Mouse (Mus musculus) forebrain, embryonic 16.5 days (tissue): ENCODE results near the gene Fut1. TPM values are rescaled to one million over a fixed set of nuclear protein-coding genes. Genes with fewer than 3 reads are reported as not detected.
A peak's percentile ranks its signal among the peaks of the same experiment; 100 is the strongest.
"Not testable (repeated sequence)": the region's sequence is repeated elsewhere in the genome, so short reads cannot be mapped to it uniquely, and the experiment has no call there.

Experiments used
- ATAC-seq: fragments of 200-750 bp; cut with Nextera tagmentation; 2 replicates; pipeline ENCODE4 v1.8.0; 2017; ENCODE audit warnings: mild to moderate bottlenecking, moderate library complexity
- H3K27ac ChIP-seq: fragments of 300-500 bp; sonication (generic); 2 replicates; pipeline ENCODE4 v1.5.1; 2014; ENCODE audit warnings: low read length, control low read depth
- H3K27me3 ChIP-seq: fragments of 300-500 bp; sonication (generic); replicated peaks from 2 replicates; pipeline ENCODE4 v1.6.1; 2014; ENCODE audit warnings: low read length; ENCODE audit not compliant: control insufficient read depth, insufficient read depth
- H3K36me3 ChIP-seq: fragments of 300-500 bp; sonication (generic); 2 replicates; pipeline ENCODE4 v1.6.1; 2014; ENCODE audit not compliant: control insufficient read depth, insufficient read depth
- H3K4me1 ChIP-seq: fragments of 300-500 bp; sonication (generic); replicated peaks from 2 replicates; pipeline ENCODE4 v1.6.1; 2014; ENCODE audit warnings: low read length; ENCODE audit not compliant: control insufficient read depth, insufficient read depth
- H3K4me2 ChIP-seq: fragments of 300-500 bp; sonication (generic); 2 replicates; pipeline ENCODE4 v1.6.1; 2014; ENCODE audit warnings: mild to moderate bottlenecking, low read length, control low read depth
- H3K4me3 ChIP-seq: fragments of 300-500 bp; sonication (generic); replicated peaks from 2 replicates; pipeline ENCODE4 v1.5.1; 2014; ENCODE audit warnings: mild to moderate bottlenecking, low read length, control low read depth
- H3K9ac ChIP-seq: fragments of 300-500 bp; sonication (generic); replicated peaks from 2 replicates; pipeline ENCODE4 v1.6.1; 2014; ENCODE audit warnings: low read depth, low read length, control low read depth
- H3K9me3 ChIP-seq: fragments of 300-500 bp; sonication (generic); 2 replicates; pipeline ENCODE4 v1.6.1; 2016; ENCODE audit warnings: low read length; ENCODE audit not compliant: control insufficient read depth
- WGBS: fragments of 180-500 bp; shearing (Covaris S2); extraction: QIAGEN DNeasy Blood & Tissue Kit; methylation state at CpG from one replicate; pipeline ENCODE4 v1.1.7; 2014; 5-methylcytosine and 5-hydroxymethylcytosine counted together
- polyA plus RNA-seq: library from polyadenylated mRNA; unstranded; fragments of >200 nt; fragmentation: Nextera tagmentation; extraction: Ambion mirVana; gene quantifications from 2 replicates; pipeline ENCODE4 v1.2.1, GENCODE M21; 2015

The Fut1 gene
- polyA plus RNA-seq, 1 experiment from 2014 or later: not detected

DNA sequence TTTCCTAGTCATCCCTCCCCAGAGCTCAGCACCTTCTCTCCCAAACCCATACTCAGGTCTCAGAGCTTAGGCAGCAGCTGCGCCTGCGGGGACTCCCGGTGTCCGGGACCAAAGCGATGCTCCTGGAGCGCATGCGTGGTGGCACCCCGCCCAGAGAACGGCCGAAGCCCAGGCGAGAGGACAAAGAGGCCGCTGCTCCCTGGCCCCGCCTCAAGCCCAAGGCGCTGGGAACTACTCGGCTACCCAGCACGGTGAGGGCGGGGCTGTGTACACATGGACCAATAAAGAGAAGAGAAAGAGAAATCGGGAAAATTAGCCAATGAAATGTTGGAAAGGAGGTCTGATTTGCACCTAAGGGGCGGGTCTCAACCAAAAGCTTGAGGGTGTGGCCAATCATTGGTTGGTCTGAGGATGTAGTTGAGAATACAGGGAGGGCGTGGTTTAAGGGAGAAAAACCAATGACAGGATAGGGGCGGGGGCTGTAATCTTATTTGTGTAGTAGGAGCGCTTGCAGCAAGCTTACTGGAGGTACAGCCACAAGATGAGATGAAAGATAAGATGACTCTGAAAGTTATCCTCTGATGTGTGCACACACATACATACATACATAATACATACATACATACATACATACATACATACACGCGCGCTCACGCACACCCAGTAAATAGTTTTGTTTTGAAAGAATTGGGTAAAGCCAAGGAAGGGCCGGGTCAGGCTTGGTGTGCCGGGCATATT, 26.5 kb downstream of the Fut1 start:
- no peaks in the 10 kb centered on the region for H3K36me3 ChIP-seq
- peaks cover 25% of the 10 kb centered on the region for H3K4me1 ChIP-seq
- H3K27ac ChIP-seq: peak overlapping the region; percentile 90
- 2% methylated on average over 28 of the region's 28 CpGs for WGBS
- H3K4me3 ChIP-seq: peak overlapping the region; percentile 54
- H3K9me3 ChIP-seq: no peaks in the 10 kb centered on the region
- H3K4me2 ChIP-seq: peak overlapping the region; percentile 73
- H3K9ac ChIP-seq: peak overlapping the region; percentile 72
- peak; percentile 92 for ATAC-seq
- no peaks in the 10 kb centered on the region for H3K27me3 ChIP-seq

DNA sequence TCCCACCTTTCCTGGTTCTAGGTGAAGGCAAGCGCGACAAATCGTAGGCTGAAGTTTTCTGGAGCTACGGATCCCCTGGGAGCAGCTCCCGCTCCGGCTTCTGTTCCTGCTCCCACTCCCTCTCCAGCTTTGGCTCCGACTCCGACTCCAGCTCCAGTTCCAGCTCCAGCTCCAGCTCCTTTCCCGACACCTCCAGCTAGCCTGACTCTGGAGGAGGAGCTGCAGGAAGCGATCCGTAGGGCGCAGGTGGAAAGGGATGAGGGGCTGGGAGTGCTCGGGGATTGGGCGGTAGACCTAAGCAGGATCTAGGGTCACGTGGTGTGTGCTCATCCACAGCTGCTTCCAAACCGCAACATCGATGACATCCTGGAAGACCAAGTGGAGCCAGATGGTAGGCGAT, 27.1 kb downstream of the Fut1 start:
- Histone ChIP-seq H3K4me2 (peak overlapping the region; percentile 57), H3K4me3 (peak overlapping the region; percentile 34), H3K36me3 (no peaks in the 10 kb centered on the region), H3K9me3 (no peaks in the 10 kb centered on the region), H3K27me3 (no peaks in the 10 kb centered on the region), H3K4me1 (peaks cover 25% of the 10 kb centered on the region), H3K9ac (peak overlapping the region; percentile 38), H3K27ac (peak overlapping the region; percentile 64)
- WGBS: 3% methylated on average over 18 of the region's 18 CpGs
- peak; percentile 17 for ATAC-seq

GRCm38 (mm10) chr7:45644872-45645590, 27.9 kb downstream of the Fut1 start:
- H3K9ac ChIP-seq: no peak overlapping the region
- 72% methylated on average over 6 of the region's 6 CpGs for WGBS
- peaks cover 25% of the 10 kb centered on the region for H3K4me1 ChIP-seq
- no peaks in the 10 kb centered on the region for H3K36me3 ChIP-seq
- no peaks in the 10 kb centered on the region for H3K27me3 ChIP-seq
- peak overlapping the region; percentile 57; the same call in 1 of the 2 replicates for H3K4me2 ChIP-seq
- no peak overlapping the region for H3K27ac ChIP-seq
- ATAC-seq: no peak
- no peaks in the 10 kb centered on the region for H3K9me3 ChIP-seq
- no peak overlapping the region for H3K4me3 ChIP-seq

GRCm38 (mm10) chr7:45645591-45645971, 28.5 kb downstream of the Fut1 start:
- no peaks in the 10 kb centered on the region for H3K27me3 ChIP-seq
- ATAC-seq: no peak
- H3K4me1 ChIP-seq: peaks cover 25% of the 10 kb centered on the region
- no peak overlapping the region for H3K4me2 ChIP-seq
- H3K4me3 ChIP-seq: no peak overlapping the region
- 87% methylated on average over 7 of the region's 7 CpGs for WGBS
- H3K36me3 ChIP-seq: no peaks in the 10 kb centered on the region
- H3K9ac ChIP-seq: no peak overlapping the region
- no peak overlapping the region for H3K27ac ChIP-seq
- no peaks in the 10 kb centered on the region for H3K9me3 ChIP-seq

- ATAC-seq: no peak
- no peak overlapping the region for H3K4me3 ChIP-seq
- 80% methylated on average over 4 of the region's 4 CpGs for WGBS
- H3K4me1 ChIP-seq: peaks cover 22% of the 10 kb centered on the region
- no peak overlapping the region for H3K27ac ChIP-seq
- no peak overlapping the region for H3K9ac ChIP-seq
- no peaks in the 10 kb centered on the region for H3K9me3 ChIP-seq
- H3K36me3 ChIP-seq: no peaks in the 10 kb centered on the region
- H3K27me3 ChIP-seq: no peaks in the 10 kb centered on the region
- no peak overlapping the region for H3K4me2 ChIP-seq
Observed at GRCm38 (mm10) chr7:45646671-45647070, 29.6 kb downstream of the Fut1 start.

- 90% methylated on average over 8 of the region's 8 CpGs for WGBS
- no peak overlapping the region for H3K27ac ChIP-seq
- no peak overlapping the region for H3K4me3 ChIP-seq
- no peak overlapping the region for H3K4me2 ChIP-seq
- H3K36me3 ChIP-seq: no peaks in the 10 kb centered on the region
- H3K9me3 ChIP-seq: no peaks in the 10 kb centered on the region
- no peaks in the 10 kb centered on the region for H3K27me3 ChIP-seq
- H3K4me1 ChIP-seq: peaks cover 4% of the 10 kb centered on the region
- no peak overlapping the region for H3K9ac ChIP-seq
- no peak for ATAC-seq
Observed at GRCm38 (mm10) chr7:45649351-45649750, 32.3 kb downstream of the Fut1 start.

GRCm38 (mm10) chr7:45650484-45650883, 33.4 kb downstream of the Fut1 start:
- H3K27me3 ChIP-seq, H3K9ac ChIP-seq, H3K4me1 ChIP-seq, H3K27ac ChIP-seq, H3K36me3 ChIP-seq, H3K4me2 ChIP-seq, H3K9me3 ChIP-seq, H3K4me3 ChIP-seq, ATAC-seq: not testable (repeated sequence)
- 95% methylated on average over 19 of the region's 20 CpGs for WGBS

GRCm38 (mm10) chr7:45654424-45655047, 37.4 kb downstream of the Fut1 start:
- Histone ChIP-seq H3K4me2 (peak overlapping the region; percentile 26), H3K36me3 (no peaks in the 10 kb centered on the region), H3K27me3 (no peaks in the 10 kb centered on the region), H3K4me1 (no peaks in the 10 kb centered on the region), H3K4me3 (peak overlapping the region; percentile 8; the same call in 1 of the 2 replicates), H3K9ac (peak overlapping the region; percentile 39; the same call in 1 of the 2 replicates), H3K9me3 (no peaks in the 10 kb centered on the region), H3K27ac (no peak overlapping the region)
- WGBS: 26% methylated on average over 17 of the region's 17 CpGs
- ATAC-seq: peak; percentile 36; the same call in 1 of the 2 replicates

DNA sequence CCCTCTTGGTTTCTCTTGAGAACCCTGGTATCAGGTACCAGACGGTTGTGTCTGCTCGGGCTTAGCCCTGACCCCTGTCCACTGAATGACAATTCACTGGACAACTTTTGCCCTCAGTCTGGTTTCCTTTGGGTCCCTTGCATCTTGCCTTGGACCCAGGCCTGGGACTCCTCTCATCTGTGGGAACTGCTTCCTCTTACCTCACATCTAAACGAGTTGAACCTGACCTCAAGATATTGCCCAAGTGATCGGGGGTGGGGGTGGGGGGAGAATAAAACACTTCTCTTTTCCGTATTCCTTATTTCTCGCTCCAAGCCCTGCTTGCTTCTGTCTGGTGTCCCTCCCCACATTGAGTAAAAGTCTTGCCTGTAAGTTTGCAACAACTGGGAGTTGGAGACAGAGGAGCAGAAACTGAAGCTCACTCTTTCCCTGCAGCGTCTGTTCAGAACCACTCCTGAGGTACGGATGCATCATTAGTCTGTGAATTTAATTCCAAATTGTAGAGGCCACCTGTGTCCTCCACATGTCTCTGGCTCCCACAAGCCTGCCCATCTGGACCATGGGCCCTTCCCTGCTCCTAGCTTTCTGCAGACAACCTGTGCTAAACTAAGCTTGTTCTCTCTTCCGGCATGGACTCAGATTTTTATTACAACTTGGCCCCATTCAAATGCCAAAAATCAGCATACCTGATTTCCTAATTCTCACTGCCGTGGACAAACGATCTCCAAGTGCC, 43.8 kb downstream of the Fut1 start:
- WGBS: 78% methylated on average over 11 of the region's 11 CpGs
- H3K4me1 ChIP-seq: no peaks in the 10 kb centered on the region
- H3K27ac ChIP-seq: no peak overlapping the region

More for the DNA sequence above, 43.8 kb downstream of the Fut1 start:
- Histone ChIP-seq H3K9ac (no peak overlapping the region), H3K4me3 (no peak overlapping the region), H3K27me3 (no peaks in the 10 kb centered on the region), H3K9me3 (no peaks in the 10 kb centered on the region), H3K4me2 (no peak overlapping the region), H3K36me3 (no peaks in the 10 kb centered on the region)
- ATAC-seq: no peak
